ENCODE assay signal across 1 mouse cellular context in the genomic region with DNA sequence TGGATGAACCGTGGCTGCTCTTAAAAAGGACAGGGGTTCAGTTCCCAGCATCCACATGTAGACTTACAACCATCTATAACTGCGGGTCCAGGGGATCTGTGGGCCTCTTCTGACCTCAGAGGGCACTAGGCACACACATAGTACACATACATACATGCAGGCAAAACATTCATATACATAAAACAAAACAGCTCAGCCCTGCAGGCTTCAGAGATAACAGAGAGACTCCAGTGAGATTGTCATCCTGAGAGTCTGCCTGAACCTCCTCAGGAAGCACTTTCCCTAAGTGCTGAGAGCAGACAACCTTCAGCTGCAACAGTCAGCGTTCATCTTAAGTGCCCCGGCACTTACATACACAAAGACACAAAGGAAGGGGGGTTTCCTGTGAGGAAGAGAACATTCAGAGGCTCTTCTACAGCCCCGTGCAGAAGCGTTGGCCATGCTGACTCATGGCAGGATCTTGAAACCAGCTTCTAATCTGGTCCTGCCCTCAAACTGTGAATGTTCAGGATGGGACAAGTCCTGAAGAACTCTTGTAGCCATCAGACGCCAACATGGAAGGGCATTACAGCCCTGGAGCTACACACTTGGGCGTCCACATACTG.
TF ChIP-seq lines count a peak whose summit lies in the region.

No protein-coding gene starts in this region.

TF ChIP-seq in CH12.LX, 34 proteins besides CTCF, POLR2A, EP300 and RAD21:
- TF ChIP-seq MEF2A (IDR thresholded peaks at IDR 0.05; ENCODE audit: borderline replicate concordance, low read depth, low read length) (peak; percentile 62), MAFK (IDR thresholded peaks at IDR 0.05; ENCODE audit: insufficient replicate concordance, low read length) (peak; percentile 32; the same call in 1 of the 2 replicates), TCF12 (IDR thresholded peaks at IDR 0.05; ENCODE audit: low read depth, low read length) (peak; percentile 3; the same call in 1 of the 2 replicates), IRF4 (IDR thresholded peaks at IDR 0.05; ENCODE audit: low read depth, low read length) (0 out of 2 replicates have a peak, but pooled peaks have one; percentile 21), ETS1 (conservative IDR thresholded peaks at IDR 0.05; ENCODE audit: low read depth, low read length) (0 out of 2 replicates have a peak, but pooled peaks have one; percentile 32), ZC3H11A (IDR thresholded peaks at IDR 0.05; ENCODE audit: low read depth, low read length) (no peak), MXI1 (IDR thresholded peaks at IDR 0.05; ENCODE audit: low read depth, low read length) (peak; percentile 34), PAX5 (IDR thresholded peaks at IDR 0.05; ENCODE audit: low read length) (no peak), POLR2AphosphoS2 (IDR thresholded peaks at IDR 0.05; ENCODE audit: low read depth, low read length) (no peak), SMC3 (IDR thresholded peaks at IDR 0.05; ENCODE audit: low read depth, low read length) (no peak), BHLHE40 (IDR thresholded peaks at IDR 0.05; ENCODE audit: low read depth, low read length) (peak; percentile 66), MAX (IDR thresholded peaks at IDR 0.05; ENCODE audit: low read length) (peak; percentile 9; the same call in 1 of the 2 replicates)
